Mouse (Mus musculus) hindbrain, embryonic 11.5 days (tissue): ENCODE measurements around the gene Immp2l. TPM values are rescaled to one million over a fixed set of nuclear protein-coding genes. Genes with fewer than 3 reads are reported as not detected.

Source experiments
- ATAC-seq: fragments of 200-750 bp; cut with Nextera tagmentation; 2 replicates; pipeline ENCODE4 v1.8.0; 2017; ENCODE audit warnings: mild to moderate bottlenecking, moderate TSS enrichment, moderate library complexity; ENCODE audit not compliant: low FRiP score
- DNase-seq: peaks from one replicate; pipeline ENCODE4 v3.0.0-alpha.2; 2015; ENCODE audit warnings: low spot score
- H3K27ac ChIP-seq: fragments of 300-500 bp; sonication (generic); 2 replicates; pipeline ENCODE4 v1.5.1; 2014; ENCODE audit warnings: mild to moderate bottlenecking, low read depth, low read length
- H3K27me3 ChIP-seq: fragments of 300-500 bp; sonication (generic); 2 replicates; pipeline ENCODE4 v1.6.1; 2014; ENCODE audit warnings: mild to moderate bottlenecking, low read length, moderate library complexity, mixed read lengths; ENCODE audit not compliant: control insufficient read depth, insufficient read depth
- H3K36me3 ChIP-seq: fragments of 300-500 bp; sonication (generic); 2 replicates; pipeline ENCODE4 v1.6.1; 2014; ENCODE audit warnings: mild to moderate bottlenecking, low read length, moderate library complexity, mixed read lengths; ENCODE audit not compliant: control insufficient read depth, insufficient read depth
- H3K4me1 ChIP-seq: fragments of 300-500 bp; sonication (generic); replicated peaks from 2 replicates; pipeline ENCODE4 v1.6.1; 2014; ENCODE audit warnings: low read length, mixed read lengths; ENCODE audit not compliant: control insufficient read depth, insufficient read depth
- H3K4me2 ChIP-seq: fragments of 300-500 bp; sonication (generic); replicated peaks from 2 replicates; pipeline ENCODE4 v1.6.1; 2014; ENCODE audit warnings: mild to moderate bottlenecking, low read depth, low read length
- H3K4me3 ChIP-seq: fragments of 300-500 bp; sonication (generic); 2 replicates; pipeline ENCODE4 v1.5.1; 2014; ENCODE audit warnings: low read depth, low read length
- H3K9ac ChIP-seq: fragments of 300-500 bp; sonication (generic); 2 replicates; pipeline ENCODE4 v1.6.1; 2014; ENCODE audit warnings: low read depth, low read length
- H3K9me3 ChIP-seq: fragments of 300-500 bp; sonication (generic); 2 replicates; pipeline ENCODE4 v1.6.1; 2016; ENCODE audit warnings: low read length; ENCODE audit not compliant: control insufficient read depth
- WGBS: fragments of 180-500 bp; shearing (Covaris S2); extraction: QIAGEN DNeasy Blood & Tissue Kit; methylation state at CpG from one replicate; pipeline ENCODE4 v1.1.7; 2014; 5-methylcytosine and 5-hydroxymethylcytosine counted together
- polyA plus RNA-seq: library from polyadenylated mRNA; unstranded; fragments of >200 nt; fragmentation: Nextera tagmentation; extraction: Ambion mirVana; gene quantifications from 2 replicates; pipeline ENCODE4 v1.2.1, GENCODE M21; 2014

Immp2l gene
- polyA plus RNA-seq, 1 experiment from 2014 or later: 9.3 TPM

DNA sequence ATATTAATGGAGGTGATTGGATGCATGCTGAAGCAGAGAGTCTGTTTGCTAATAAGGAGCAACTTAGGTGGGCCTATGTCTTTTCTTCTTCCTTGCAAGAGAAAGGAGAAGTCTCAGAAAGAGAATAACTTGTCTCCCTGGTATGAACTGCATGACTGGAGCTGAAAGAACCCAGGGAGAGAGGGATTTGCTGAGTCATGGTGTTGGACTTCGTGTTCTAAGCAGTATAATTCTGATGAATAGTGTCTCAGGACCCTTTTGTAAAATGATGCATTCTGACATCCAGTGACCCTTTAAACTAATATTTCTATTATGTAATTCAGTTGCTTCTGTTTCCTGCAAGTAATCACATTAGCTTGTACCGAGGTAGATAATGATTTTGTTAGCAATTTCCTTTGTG lies 208.1 kb downstream of the Immp2l start:
- H3K9me3 ChIP-seq: no peaks in the 10 kb centered on the region
- 67% methylated on average over 2 of the region's 2 CpGs for WGBS
- no peaks in the 10 kb centered on the region for H3K4me1 ChIP-seq
- no peak overlapping the region for H3K4me3 ChIP-seq
- no peak overlapping the region for H3K4me2 ChIP-seq
- H3K27me3 ChIP-seq: no peaks in the 10 kb centered on the region
- DNase-seq (no peak), ATAC-seq (no peak)
- H3K36me3 ChIP-seq: no peaks in the 10 kb centered on the region
- no peak overlapping the region for H3K27ac ChIP-seq
- no peak overlapping the region for H3K9ac ChIP-seq

- no peak overlapping the region for H3K4me2 ChIP-seq
- no peak overlapping the region for H3K27ac ChIP-seq
- H3K27me3 ChIP-seq: no peaks in the 10 kb centered on the region
- 77% methylated on average over 3 of the region's 3 CpGs for WGBS
- DNase-seq (no peak), ATAC-seq (no peak)
- no peaks in the 10 kb centered on the region for H3K9me3 ChIP-seq
- no peak overlapping the region for H3K9ac ChIP-seq
- H3K4me3 ChIP-seq: no peak overlapping the region
- H3K36me3 ChIP-seq: no peaks in the 10 kb centered on the region
- H3K4me1 ChIP-seq: no peaks in the 10 kb centered on the region
Observed at GRCm38 (mm10) chr12:41237880-41238279, 214.0 kb downstream of the Immp2l start.

GRCm38 (mm10) chr12:41241221-41241620 lies 217.3 kb downstream of the Immp2l start:
- Histone ChIP-seq H3K9ac (no peak overlapping the region), H3K4me3 (no peak overlapping the region), H3K27ac (no peak overlapping the region), H3K36me3 (no peaks in the 10 kb centered on the region), H3K27me3 (no peaks in the 10 kb centered on the region), H3K4me1 (no peaks in the 10 kb centered on the region), H3K9me3 (no peaks in the 10 kb centered on the region), H3K4me2 (no peak overlapping the region)
- WGBS: 80% methylated on average over 2 of the region's 2 CpGs
- DNase-seq: no peak
- no peak for ATAC-seq

- H3K4me1 ChIP-seq: no peaks in the 10 kb centered on the region
- no peaks in the 10 kb centered on the region for H3K27me3 ChIP-seq
- no peak overlapping the region for H3K4me3 ChIP-seq
- H3K9me3 ChIP-seq: no peaks in the 10 kb centered on the region
- H3K36me3 ChIP-seq: no peaks in the 10 kb centered on the region
- DNase-seq (no peak), ATAC-seq (no peak)
- 95% methylated on average over 1 of the region's 1 CpGs for WGBS
- no peak overlapping the region for H3K27ac ChIP-seq
- no peak overlapping the region for H3K4me2 ChIP-seq
- H3K9ac ChIP-seq: no peak overlapping the region
Observed at GRCm38 (mm10) chr12:41248254-41248653, 224.4 kb downstream of the Immp2l start.

DNA sequence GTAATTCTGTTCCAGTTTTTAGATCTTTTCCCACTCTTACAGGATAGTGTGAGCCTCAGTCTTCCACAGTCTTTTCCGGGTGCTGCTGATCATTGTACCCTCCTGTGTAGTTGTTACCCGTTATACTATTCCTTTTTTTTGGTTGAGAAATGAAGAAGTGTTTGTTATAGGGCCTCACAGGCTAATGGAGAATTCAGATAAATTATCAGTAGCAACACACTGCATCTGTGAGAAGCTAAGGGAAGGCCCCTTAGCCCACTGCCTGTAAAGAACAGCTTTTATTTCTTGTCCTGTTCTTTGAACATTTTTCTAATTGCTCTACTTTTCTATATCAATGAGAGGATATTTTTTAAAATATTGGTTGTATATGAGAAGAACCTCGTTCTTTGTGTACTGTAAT lies 226.2 kb downstream of the Immp2l start:
- H3K9ac ChIP-seq: no peak overlapping the region
- no peak for ATAC-seq
- no peak for DNase-seq
- H3K9me3 ChIP-seq: no peaks in the 10 kb centered on the region
- 77% methylated on average over 3 of the region's 3 CpGs for WGBS
- H3K27ac ChIP-seq: no peak overlapping the region
- no peak overlapping the region for H3K4me2 ChIP-seq
- H3K4me3 ChIP-seq: no peak overlapping the region
- no peaks in the 10 kb centered on the region for H3K4me1 ChIP-seq
- no peaks in the 10 kb centered on the region for H3K27me3 ChIP-seq
- no peaks in the 10 kb centered on the region for H3K36me3 ChIP-seq

- Histone ChIP-seq H3K36me3 (no peaks in the 10 kb centered on the region), H3K4me3 (no peak overlapping the region), H3K4me1 (no peaks in the 10 kb centered on the region), H3K4me2 (no peak overlapping the region), H3K27ac (no peak overlapping the region), H3K9ac (no peak overlapping the region), H3K9me3 (no peaks in the 10 kb centered on the region), H3K27me3 (no peaks in the 10 kb centered on the region)
- no peak for ATAC-seq
- DNase-seq: no peak
- WGBS: 81% methylated on average over 2 of the region's 2 CpGs
Observed at GRCm38 (mm10) chr12:41257905-41258304, 234.0 kb downstream of the Immp2l start.

GRCm38 (mm10) chr12:41259608-41260007 lies 235.7 kb downstream of the Immp2l start:
- H3K4me2 ChIP-seq: no peak overlapping the region
- WGBS: 65% methylated on average over 2 of the region's 2 CpGs
- no peak overlapping the region for H3K9ac ChIP-seq
- H3K4me1 ChIP-seq: no peaks in the 10 kb centered on the region
- DNase-seq: no peak
- H3K36me3 ChIP-seq: no peaks in the 10 kb centered on the region
- no peak overlapping the region for H3K4me3 ChIP-seq
- no peaks in the 10 kb centered on the region for H3K27me3 ChIP-seq
- no peaks in the 10 kb centered on the region for H3K9me3 ChIP-seq
- no peak overlapping the region for H3K27ac ChIP-seq
- no peak for ATAC-seq

DNA sequence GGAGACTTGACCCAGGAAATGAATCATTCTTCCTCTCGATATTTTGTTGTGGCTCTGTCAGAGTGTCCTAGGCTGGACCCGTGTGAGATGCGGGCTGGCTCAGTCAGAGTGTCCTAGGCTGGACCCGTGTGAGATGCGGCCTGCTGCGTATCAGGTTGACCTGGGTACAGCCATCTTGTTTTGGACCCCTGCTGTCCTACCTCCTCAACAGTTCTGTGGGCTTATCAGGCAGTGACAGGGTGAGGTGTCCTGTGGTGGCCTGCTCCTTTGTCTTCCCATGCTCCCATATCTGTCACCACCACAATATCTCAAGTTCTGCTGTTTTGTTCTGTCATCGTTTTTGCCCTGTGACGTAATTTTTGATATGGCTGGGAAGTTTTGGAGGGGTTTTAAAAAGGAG lies 250.2 kb downstream of the Immp2l start:
- no peak overlapping the region for H3K9ac ChIP-seq
- H3K9me3 ChIP-seq: no peaks in the 10 kb centered on the region
- H3K4me3 ChIP-seq: no peak overlapping the region
- H3K4me1 ChIP-seq: no peaks in the 10 kb centered on the region
- no peak for DNase-seq
- H3K4me2 ChIP-seq: no peak overlapping the region
- H3K36me3 ChIP-seq: no peaks in the 10 kb centered on the region
- ATAC-seq: no peak
- no peaks in the 10 kb centered on the region for H3K27me3 ChIP-seq
- no peak overlapping the region for H3K27ac ChIP-seq
- 91% methylated on average over 8 of the region's 8 CpGs for WGBS

GRCm38 (mm10) chr12:41275361-41275760 lies 251.5 kb downstream of the Immp2l start:
- WGBS: 77% methylated on average over 3 of the region's 3 CpGs
- no peak overlapping the region for H3K4me2 ChIP-seq
- no peaks in the 10 kb centered on the region for H3K4me1 ChIP-seq
- H3K9me3 ChIP-seq: no peaks in the 10 kb centered on the region
- ATAC-seq (no peak), DNase-seq (no peak)
- H3K27me3 ChIP-seq: no peaks in the 10 kb centered on the region
- H3K27ac ChIP-seq: no peak overlapping the region
- H3K4me3 ChIP-seq: no peak overlapping the region
- no peak overlapping the region for H3K9ac ChIP-seq
- H3K36me3 ChIP-seq: no peaks in the 10 kb centered on the region
